Mouse (Mus musculus): ENCODE data around the gene B020031M17Rik.
"Not testable (repeated sequence)": the region's sequence is repeated elsewhere in the genome, so short reads cannot be mapped to it uniquely, and the experiment has no call there.

B020031M17Rik gene

DNA sequence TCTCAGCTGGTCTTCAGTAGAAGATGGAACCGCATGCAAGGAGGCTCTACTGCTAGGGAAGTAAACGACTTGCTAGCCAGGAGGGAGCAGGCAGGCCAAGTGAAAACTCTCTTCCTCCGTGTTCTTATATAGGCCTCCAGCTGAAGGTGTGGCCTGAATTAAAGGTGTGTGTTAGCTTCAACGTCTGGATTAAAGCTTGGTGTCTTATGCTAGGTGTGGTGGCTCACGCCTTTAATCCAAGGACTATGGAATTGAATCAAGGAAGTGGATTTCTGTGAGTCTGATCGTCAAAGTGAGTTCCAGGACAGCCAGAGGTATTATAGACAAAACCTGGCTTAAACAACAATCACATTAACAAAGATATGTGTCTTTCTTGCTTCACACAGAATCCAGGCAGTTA is at the start of gene B020031M17Rik:
Gene B020031M17Rik, minus strand, starts transcription at position 101 of the 400 bp plus-strand sequence.
- DNase-seq = not testable (repeated sequence)

GRCm38 (mm10) chr13:119999215-119999614 is 48.6 kb upstream of the B020031M17Rik start:
- DNase-seq = not testable (repeated sequence)

DNA sequence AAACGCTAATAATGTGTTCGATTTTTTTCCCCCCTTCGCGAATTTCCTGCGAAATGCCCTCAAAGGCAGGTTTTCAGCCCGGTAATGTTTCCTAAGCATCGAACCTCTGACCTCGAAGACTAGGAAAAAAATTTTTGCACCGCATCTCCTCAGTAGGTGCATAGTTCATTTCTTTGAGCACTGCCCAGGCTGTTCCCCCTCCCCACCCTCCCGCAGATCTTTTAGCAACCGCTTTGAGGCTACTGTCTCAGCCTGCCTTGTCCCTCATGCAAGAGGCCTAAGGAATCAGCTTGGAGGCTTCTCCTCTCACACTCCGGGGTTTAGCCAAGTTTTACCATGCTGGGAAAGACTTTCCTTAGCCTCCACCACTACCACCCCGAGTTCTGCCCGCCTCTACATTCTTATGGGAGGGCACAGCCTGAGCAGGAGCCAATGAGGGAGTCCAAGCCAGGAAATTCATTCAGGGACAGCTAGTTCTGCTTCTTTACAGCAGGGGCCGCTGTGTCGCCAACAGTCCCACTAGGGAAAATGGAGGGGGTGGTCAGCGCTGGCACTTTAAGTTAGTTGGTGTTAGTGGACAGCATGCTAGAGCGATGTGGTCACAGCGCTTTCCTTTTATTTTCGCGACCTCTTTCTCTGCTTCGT is 48.0 kb upstream of the B020031M17Rik start:
- DNase-seq = not testable (repeated sequence)

- DNase-seq = not testable (repeated sequence)
These were observed 41.4 kb upstream of the B020031M17Rik start for GRCm38 (mm10) chr13:119991917-119992496.

- DNase-seq = not testable (repeated sequence)
These were observed 40.7 kb upstream of the B020031M17Rik start for GRCm38 (mm10) chr13:119991264-119991663.

DNA sequence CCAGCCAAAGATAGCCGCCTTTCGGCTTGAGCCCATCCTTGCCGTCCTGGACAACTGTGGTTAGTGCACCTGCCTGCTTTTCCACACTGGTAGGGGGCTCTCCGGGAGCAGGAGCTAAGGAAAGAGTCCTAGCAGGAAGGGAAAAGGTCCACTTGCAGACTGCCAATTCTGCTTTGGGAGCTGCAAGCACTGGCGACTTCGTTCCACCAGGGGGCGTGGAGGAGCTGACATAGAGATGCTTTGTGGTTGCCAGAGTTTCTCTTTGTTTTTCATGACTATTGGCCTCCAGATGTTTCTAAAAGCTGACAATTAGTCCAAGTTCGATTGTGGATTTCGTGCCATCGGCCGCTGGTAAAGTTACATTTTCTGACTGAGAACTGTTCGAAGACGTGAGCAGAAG is 18.6 kb upstream of the B020031M17Rik start:
- not testable (repeated sequence) for DNase-seq

DNA sequence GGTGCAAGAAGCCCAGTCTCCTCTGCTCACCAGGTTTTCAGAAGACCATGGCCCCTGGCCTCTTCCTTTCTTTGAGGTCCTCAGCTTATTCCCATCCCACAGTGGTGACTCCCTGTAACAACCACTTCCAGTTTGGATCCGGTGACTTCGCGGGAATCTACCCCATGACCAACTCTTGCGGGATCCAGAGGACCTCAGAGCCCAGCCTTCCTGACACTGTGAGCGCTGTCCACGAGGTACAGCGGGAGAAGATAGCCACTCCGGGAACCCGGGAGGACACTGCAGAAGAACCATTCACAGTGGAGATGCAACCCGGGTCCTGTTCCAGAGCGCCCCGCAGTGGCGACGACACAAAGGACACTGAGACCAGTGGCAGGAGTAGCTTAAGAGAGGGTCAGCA is 17.6 kb upstream of the B020031M17Rik start:
- DNase-seq = not testable (repeated sequence)

DNA sequence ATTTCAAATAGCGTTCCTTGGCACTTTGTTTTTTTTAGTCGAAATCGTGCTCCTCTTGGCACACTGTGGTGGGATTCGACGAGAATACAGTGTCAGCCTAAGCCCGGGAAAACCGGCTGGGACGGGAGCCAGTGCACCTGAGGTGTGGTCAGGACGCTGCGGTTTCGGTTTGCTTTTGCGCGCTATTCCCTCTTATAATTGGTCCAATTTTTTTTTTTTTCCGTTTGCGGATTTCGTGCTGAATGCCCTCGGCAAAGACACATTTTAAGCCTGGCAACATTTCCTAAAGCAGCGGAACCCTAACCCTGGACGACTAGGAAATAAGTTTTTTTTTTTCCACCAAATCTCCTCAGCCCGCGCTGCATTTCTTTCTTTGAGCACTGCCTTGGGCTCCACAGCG is 15.4 kb upstream of the B020031M17Rik start:
- DNase-seq = peak; percentile 16

DNA sequence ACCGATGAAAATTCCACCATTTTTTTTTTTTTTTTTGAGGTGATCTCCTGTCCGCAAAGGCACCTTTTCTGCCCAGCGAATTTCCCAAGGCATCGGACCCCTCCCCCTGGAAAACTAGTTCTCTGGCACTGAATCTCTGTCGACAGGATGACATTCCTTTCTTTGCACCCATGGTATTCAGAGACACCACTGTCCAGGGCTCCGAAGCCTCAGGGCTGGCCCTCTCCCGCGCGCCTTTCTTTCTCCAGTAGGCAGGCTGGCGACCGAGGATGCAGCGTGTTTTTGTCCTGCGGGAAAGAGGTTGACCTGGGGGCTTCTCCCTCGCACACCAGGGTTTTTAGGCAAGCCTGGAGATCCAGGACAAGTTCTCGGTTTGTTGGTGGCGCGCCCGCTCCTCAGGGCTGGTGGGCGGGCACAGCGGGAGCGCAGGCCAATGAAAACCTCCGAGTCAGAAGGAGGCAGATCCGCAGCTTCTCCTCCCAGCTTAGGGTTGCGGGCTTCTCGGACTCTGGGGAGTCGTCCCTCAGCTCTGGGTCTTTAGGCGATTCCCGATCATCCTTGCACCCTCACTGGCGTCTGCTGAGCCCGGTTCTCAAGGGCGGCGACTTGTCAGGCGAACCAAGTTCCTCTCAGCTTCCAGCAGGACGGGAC is 14.8 kb upstream of the B020031M17Rik start:
- not testable (repeated sequence) for DNase-seq

- not testable (repeated sequence) for DNase-seq
These were observed 12.2 kb upstream of the B020031M17Rik start for GRCm38 (mm10) chr13:119962856-119963255.

DNA sequence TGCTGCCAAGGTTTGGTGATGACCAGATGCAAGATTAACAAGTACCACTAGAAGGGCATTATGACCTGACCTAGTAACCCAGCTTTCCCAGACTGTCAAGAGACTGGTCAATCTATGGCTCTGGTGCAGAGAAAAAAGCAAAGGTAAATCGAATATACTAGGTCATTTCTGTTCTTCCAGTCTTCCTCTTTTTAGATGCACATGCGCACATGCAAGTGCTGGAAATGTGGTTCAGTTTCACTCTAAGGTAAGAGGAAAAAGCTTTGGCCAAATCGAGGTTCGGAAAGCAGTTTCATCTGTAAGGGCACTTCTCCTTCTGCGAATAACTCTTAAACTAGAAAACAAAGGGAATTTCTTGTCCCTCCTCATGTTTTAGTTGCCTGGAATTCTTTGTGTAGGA is 5.0 kb upstream of the B020031M17Rik start:
- not testable (repeated sequence) for DNase-seq

DNA sequence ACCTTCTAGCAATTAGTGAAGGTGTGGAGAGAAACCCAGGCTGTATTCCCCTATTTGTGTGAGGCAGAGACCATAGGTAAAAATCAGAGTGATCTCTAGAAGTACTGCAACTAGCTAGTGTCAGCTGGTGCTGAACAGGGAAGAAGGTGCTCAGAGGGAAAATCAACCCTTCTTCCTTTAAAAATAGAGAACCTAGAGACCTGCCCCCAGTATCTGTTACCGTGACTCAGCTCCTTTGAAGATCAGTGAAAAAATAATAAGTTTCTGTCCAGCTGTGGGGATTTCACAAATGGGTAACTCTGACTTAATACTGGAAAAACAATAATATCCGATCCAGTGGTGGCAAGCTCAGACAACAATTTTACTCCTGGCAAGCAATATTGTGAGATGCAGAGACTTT is 4.5 kb upstream of the B020031M17Rik start:
- not testable (repeated sequence) for DNase-seq

GRCm38 (mm10) chr13:119929172-119929571 is 21.4 kb downstream of the B020031M17Rik start, which contains the start of gene Gm21761:
TSS of gene Gm21761 (minus strand) at chr13:119929272.
- not testable (repeated sequence) for DNase-seq

DNA sequence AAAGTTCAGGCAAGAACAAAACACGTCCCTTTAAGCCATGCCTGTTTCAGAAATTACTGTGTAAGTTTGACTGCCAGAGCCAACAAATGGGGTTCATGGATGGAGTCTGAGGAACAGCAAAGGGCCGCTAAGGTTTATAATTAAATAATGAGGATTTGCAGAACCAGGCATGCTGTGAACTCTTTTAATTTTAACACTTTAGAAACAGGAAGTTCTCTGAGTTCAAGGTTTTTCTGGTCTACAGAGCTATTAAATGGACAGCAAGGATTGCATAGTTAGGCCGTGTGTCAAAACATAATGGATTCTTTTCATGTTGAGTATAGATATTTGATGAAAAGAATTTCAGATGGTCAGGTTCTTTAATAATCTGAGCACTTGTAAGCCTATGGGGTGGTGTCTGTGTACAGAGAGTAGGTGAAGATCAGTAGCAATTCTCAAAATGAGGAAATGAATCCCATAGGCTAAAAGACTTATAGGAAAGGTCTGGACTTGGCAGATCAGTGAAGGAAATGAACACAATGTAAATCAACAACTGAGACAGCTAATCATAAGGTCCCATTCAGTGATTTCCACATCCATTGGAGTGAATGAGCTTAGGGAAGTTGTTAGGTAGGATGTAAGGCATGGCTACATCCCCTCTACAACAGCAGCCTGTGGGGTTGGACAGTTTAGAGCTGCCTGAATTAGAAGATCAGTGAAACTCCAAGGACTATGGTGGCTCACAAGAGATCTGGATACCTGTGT is 25.8 kb downstream of the B020031M17Rik start:
- DNase-seq = not testable (repeated sequence)

- DNase-seq = not testable (repeated sequence)
These were observed 33.5 kb downstream of the B020031M17Rik start for GRCm38 (mm10) chr13:119916966-119917722.

DNA sequence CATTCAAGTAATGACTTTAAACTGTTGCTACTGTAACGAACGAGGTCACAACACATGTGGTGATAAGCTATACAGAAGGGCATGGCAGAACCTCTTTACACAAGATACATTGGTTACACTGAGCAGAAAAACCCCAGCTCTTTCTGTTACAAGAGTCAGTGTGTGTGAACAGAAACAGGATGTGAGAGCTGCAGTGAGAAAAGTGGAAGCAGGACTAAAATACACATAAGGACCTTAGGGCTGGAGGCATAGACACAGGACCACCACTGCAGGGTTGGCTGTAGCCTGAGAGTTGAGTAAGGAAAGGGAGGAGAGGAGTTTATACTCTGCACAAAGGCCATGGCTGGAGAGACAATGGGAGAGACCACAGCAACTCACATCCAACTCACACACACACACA is 34.2 kb downstream of the B020031M17Rik start:
- not testable (repeated sequence) for DNase-seq
